Mouse (Mus musculus) heart, postnatal 36 days (tissue): Measurements from ENCODE around the gene Bmper. TPM values are rescaled to one million over a fixed set of nuclear protein-coding genes. Genes with fewer than 3 reads are reported as not detected.

ENCODE experiments used
- DNase-seq, 2 experiments: peaks; one replicate each; pipeline ENCODE4 v3.0.0; 2021 to 2022
- intact Hi-C: fragments of 180-260 bp; cut with DNase I; formaldehyde crosslinking; loops from one replicate; pipeline ENCODE4 v1.15.1; 2025
- total RNA-seq, 2 experiments: library from RNA; stranded (reverse); gene quantifications; 2 replicates each; pipeline ENCODE4 v1.2.3; 2021

The Bmper gene
- 1 to 10 TPM; 3.1 to 4.3 TPM for total RNA-seq

DNA sequence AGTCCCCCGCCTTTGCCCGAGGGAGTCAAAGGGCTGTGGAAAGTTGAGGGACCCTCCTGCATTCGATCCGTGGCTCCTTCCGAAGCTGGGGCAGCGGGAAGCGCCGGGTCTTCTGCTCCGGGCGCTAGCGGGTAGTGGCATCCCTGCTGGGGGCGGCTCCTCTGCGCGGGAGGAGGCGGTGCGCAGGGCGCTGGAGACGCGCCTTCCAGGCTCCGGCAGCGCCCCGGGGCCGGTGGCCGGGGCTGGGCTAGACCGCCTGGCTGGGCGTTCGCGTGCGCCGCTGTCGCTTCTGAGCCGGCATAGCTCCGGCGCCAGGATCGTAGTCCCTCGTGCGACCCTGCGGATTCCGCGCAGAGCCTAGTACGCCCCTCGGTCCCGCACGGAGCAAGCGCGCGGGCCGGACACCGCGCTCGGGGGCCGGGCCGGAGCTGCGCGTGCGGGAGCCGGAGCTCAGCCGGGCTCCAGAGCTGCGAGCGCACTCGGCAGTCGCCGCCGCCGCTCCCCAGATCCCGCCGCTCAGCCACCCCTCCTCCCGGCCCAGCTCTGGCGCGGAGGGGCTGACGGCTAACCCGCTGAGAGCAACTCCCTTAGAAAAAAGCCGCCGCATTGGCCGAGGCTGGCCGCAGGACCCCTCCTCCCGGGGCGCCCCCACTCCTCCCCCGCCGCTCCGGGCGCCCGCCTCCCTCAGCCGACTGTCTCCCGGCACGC is at the start of gene Bmper:
Gene Bmper, plus strand, starts transcription at position 236 of the 708 bp plus-strand sequence.
- intact Hi-C loops: no loop called here
- peak; percentile 58 to 64 for DNase-seq

DNA sequence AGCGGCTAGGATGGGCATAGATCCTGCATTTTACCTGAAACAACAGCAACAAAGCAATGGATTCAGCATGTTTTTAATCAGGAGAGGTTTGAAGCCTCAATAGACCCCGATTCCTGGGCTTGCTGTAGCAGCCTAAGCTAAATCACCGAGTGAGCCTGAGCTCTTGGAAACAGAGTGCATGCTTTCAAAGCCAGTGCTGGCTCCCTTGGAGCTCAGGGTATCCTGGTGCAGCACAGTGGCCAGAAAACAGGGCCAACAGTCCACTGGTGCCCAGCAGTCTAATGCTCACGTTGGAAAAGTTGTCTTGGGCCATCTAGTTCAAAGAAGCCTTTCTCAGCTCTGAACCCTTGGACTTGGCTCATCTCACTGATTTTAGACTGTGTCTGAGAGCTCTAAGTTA is 45.4 kb upstream of the Bmper start:
- no peak for DNase-seq
- intact Hi-C loops: no loop called here

DNA sequence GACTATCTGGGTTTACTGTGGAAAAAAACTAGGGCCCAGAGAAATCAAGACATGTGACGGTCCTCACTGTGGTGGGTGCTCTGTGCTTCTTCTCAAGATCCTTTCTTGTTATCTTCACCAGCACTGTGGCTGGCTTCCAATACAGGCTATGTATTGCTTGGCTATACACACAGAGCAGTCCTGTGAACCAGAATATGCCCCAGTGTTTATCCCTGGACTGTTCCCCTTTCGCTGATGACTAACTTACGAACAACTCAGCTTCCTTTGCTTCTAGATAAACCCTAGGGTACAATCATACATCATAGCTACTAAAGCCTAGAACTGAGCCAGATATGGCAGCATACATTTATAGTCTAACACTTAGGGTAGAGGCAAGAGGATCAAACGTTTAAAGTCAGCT is 35.7 kb upstream of the Bmper start:
- intact Hi-C loops: no loop called here

DNA sequence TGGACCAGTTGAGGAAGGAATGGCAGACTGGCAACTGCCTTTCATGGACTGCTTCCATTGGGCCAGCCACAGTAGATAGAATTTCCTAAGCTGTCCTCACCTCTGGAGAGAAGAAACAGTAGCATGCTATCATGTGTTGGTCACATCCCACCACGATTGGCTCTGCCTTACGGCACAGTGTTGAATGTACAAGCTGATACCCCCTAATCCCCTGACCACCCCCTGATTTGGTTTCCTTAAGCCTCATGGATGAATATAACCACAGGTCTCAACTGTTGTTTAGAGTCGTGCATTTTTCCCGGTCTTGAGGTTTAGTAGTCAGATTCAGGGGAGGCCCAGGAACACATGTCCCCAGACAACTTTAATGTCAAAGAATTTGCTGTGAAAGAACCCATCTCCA is 34.7 kb upstream of the Bmper start:
- DNase-seq: no peak
- intact Hi-C loops: no loop called here

More for the DNA sequence above, 35.7 kb upstream of the Bmper start:
- DNase-seq: no peak

DNA sequence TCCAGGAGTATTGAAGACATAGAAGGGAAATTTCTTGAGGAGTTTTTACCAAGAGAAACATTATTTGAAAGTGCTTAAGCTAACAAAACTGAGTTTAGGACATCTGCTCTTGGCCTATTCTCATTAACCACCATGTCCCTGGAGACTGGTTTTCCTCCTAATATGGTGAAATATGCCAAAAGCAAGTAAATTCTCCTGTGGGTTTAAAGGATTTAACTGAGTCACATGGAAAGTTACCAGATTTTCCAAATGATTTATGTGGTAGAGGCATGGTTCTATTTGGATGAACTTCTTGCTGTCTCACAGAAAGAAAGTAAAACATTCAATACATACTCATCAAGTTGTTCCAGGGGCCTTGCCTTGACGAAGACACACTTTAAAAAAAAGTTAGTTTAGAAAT is 31.9 kb upstream of the Bmper start:
- intact Hi-C loops: no loop called here
- DNase-seq: no peak

DNA sequence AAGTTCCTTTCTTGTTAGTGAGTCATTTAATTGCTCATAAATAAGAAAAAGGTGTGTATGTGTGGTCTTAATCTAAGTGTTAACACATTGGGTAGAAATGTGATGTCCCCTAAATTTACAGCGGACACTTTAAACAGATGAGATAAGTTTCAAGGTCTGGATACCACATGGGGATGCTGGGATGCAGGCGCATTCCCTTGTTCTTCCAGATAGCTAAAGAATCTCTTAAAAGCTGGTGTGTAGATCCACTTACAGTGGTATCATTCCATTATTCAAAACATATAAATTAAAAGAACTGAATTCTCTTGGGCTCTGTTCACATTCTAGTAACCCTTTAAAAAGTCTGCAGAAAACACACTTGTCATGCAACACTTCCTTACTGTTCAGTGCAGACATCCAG is 31.4 kb upstream of the Bmper start:
- intact Hi-C loops: no loop called here

DNA sequence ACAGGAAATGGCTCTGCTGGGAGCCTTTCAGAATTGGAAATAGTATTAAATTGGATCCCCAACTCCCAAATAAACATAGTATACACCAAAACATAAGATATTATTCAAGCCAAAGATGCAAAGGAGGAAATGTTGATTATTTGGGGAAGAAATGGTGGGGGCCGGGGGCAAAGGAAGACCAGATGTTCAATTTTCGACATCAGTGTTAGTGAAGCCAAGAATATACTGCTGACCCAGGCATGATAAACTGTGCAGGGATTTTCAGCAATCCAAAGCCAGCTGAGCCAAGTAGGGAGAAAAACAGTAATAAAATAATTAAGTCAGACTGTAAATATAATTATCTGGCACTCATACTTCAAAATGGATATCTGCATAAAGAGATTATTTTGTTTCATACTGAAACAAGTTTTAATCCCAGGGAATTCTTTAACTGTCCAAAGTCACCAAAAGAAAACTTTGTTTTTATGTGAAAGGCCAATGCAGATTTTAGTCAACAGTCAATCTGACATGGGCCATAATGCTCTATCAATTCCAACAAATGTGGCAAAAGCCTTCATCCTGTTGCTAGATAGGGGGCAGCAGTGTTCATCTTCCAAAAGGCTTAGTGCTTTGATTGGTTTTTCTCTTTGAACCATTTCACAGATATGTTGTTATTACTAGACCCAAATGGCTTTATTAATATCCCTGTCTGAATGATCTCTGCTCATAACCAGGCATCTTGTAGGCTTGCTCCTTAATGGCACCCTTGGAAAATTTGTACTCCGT is 30.1 kb upstream of the Bmper start:
- no peak for DNase-seq
- intact Hi-C loops: no loop called here

More for the DNA sequence above, 31.4 kb upstream of the Bmper start:
- no peak for DNase-seq

DNA sequence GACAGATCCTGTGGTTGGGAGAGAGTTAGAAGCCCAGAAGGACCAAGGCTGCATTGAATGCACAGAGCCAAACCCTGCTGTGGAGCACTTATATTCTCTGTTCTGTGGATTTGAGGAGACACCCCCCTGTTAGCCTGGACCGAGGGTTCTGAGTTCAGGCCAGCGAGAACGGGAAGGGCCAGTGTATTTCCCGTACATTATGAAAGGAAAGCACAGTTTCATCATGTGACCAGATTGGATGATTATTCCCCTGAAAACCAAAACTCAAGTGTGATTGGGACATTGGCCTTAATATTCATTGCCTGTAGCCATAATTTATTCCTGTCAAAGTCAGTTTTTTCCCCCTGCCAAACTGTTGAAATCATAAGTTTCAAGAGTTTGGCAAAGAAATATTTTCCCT is 23.9 kb upstream of the Bmper start:
- intact Hi-C loops: no loop called here
- DNase-seq: no peak

DNA sequence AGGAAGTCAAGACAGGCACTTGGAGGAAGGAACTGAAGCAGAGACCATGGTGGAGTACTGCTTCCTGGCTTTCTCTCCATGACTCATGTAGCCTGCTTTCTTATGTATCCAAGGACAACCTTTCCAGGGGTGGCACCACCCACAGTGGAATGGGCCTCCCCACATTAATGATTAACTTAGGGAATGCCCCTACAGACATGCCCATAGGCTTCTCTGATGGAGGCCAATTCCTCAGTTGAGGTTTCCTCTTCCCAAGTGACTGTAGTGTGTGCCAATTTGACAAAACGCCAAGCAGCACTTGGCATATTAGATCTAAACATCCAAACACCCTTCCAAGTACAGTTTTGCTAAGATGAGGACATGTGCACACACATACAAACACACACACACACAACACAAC is 23.0 kb upstream of the Bmper start:
- intact Hi-C loops: no loop called here
- no peak for DNase-seq

DNA sequence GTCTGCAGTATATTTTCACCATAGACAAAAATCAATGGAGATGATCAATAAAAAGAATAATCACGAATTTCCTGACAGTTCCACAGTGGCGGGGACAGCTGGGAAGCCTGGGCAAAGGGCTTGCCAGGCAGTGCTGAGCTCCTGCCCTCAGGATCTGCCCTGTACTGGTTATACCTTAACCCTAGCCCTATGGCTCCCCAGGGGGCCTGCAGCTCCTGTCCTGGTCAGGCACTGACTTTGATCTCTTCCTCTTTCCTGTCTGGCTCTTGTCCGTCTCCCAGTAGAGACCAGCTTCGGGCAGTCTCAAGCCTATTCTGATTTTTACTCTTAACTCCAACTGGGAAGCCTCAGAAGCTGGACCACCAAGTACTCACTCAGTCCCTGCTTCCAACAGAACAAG is 22.0 kb upstream of the Bmper start:
- intact Hi-C loops: no loop called here
- DNase-seq: no peak

DNA sequence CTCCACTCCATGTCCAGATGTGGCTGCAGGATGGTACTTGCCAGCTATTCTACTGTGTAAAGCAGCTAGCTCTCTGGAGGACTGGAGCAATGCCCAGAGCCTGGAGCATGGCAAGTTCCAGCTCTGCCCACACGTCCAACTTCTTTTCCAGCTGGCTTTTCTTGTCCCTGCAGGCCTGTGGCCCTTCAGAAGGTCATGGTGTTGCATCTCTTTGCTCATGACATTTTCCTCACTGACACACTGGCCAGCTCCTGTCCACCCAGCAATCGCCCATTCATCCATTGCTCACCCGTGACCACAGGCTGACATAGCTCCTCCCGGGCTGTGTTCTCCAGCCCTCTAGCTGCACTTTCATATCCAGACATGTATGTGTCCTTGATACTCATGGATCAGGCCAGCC is 20.4 kb upstream of the Bmper start:
- intact Hi-C loops: no loop called here
- no peak for DNase-seq

DNA sequence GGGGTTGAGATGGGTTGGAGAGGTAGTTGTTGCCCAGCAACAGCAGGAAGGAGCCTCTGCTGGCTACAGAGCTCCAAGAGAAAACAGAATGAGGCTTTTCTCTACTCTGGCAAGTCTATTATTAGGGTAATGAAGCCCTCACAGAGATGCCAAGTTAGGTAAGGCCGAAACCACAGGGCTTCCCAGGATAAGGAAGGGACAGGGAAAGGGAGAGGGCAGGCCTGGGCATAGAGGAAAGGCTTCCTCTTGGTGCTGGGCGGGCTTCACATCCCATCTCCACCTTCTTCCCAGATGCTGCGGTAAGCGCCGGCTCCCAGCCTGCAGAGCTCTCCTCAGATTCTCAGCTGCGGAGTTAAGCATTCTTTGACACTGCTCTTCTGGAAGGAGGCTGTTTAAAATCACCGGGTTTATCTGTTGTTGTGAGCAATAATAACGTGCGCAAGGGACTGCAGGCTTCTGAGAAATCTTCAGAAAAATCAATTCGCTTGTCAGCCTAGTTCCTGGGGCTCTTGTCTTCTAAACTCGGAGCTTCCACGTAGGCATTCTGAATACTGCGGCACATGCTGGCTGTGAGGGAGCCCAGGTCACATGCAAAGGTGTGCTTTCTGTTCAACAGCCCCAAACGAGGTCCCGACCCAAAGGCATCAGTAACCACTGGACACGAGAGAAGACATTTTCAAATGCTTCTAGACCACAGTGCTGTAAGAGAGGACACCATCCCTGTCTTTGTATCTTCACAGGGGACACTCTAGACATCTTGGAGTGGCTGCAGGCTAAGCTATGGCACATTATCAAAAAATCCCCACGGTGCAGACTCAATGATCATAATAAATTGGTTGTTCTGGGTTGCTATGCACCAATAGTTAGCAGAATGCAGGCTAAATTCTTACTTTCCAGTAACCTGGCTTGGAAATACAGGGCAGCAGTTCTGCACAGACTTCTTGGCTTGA is 18.3 kb upstream of the Bmper start:
- intact Hi-C loops: no loop called here
- DNase-seq: no peak

DNA sequence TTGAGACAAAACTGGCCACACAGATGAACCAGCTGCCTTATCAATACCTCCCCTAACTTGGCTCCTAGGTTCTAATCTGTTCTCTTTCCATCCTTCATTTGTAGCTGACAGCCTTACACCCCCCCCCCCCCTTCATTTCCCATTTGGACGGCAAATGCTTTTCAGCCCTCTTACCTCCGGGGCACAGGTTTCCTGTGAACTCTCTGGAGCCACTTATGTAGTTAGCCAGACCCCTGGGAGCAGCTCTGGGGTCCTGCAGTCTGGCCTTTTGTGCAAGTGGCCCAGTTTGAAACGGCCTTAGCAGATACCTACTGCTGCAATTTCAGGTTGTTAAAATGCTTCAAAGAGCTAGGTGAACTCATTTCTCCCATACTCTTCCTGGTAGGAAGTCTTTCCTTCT is 17.6 kb upstream of the Bmper start:
- intact Hi-C loops: no loop called here
- DNase-seq: no peak

DNA sequence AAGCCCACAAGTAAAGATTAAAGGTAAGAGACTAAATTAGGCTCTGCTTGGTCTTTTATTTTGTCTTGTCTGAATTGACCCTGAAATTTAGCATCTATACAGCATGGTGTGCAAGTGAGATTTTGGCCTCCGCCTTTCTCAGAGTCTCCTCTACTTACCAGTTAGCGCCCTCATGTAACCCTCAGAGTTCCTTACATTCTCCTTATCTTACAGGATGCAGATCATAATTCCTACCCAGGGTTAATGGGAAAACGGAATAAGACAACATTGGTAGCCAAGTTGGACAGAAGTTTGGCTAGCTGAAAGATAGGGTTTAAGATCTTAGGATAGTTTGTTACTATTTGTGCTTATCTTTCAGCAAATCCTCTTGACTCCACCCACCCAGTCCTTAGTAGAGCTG is 17.1 kb upstream of the Bmper start:
- intact Hi-C loops: no loop called here
- DNase-seq: no peak

DNA sequence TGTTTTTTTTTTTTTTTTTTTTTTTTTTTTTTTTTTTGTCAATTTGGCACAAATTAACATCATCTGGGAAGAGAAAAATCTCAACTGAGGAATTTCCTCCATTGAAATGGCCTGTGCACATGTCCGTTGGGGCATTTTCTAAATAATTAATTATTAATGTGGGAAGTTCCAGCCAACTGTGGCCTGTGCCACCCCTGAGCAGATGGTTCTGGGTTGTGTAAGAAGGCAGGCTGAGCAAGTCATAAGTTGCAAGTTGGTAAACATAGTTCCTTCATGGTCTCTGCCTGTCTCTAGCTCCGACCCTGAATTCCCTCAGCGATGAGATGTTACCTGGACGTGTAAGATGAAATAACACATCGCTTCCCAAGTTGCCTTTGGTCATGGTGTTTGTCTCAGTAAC is 16.7 kb upstream of the Bmper start:
- intact Hi-C loops: no loop called here
- DNase-seq: no peak

DNA sequence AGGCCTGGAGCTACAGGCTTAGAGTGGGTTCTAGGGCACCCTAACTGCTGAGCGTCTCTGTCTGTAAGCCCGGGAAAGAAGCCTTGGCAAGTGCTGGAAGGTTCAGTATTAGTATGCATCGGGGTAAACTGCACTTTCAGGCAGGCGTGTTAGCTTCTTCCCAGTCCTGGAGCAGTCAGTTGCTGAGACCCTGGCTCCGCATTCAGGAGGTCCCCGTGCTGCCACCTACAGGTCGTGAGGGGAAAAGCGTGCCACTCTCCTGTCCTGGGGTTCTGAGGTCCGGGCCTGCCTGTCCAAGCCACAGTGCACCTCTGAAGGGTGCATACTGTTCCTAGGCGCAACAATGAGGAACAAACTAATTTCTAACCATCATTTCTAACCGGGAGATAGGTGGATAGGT is 10.6 kb upstream of the Bmper start:
- peak; percentile 72 to 83 for DNase-seq
- intact Hi-C loops: loop anchor here (1.0 to 5.0 kb wide), 4 partner anchors 185 to 656 kb away; no protein-coding TSS in a partner anchor

DNA sequence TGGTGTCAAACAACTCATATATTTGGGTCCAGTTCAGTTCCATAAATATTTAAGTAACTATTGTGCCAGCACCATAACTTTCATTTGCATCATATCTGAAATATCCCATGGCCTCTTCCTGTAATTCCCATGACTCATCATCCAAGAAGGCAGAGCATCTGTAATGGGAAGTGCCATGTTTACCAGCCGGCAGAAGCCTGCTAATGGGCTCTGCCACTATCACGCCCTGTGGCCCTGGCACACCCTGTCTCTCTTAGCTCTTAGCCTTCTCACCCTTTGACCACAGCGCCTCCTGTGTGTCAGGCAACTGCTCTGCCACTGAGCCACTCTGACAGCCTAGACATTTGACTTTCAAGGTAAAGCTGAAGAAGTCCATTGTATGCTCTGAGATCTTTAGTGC is 3.1 kb upstream of the Bmper start:
- intact Hi-C loops: no loop called here

DNA sequence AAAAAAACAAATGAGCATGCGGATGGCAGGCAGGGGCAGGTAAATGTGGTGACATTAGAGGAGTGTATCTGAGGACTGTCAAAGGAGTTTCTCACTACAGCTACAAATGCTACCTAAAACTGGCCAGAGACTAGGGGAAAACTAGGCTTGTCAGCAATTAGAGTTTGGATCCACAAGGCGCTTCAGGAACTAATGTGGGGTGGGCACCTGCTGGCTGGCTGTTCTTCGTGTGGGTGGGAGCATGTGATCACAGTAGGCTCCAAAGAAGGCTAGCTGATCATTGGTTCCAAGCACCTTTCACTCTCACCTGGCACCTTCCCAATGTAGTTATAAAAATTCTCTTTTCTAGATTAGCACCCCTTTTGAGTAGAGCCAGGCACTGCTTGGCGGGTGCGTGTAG is 900 bp upstream of the Bmper start:
- no peak for DNase-seq
- intact Hi-C loops: no loop called here

More for the DNA sequence above, 3.1 kb upstream of the Bmper start:
- no peak for DNase-seq

DNA sequence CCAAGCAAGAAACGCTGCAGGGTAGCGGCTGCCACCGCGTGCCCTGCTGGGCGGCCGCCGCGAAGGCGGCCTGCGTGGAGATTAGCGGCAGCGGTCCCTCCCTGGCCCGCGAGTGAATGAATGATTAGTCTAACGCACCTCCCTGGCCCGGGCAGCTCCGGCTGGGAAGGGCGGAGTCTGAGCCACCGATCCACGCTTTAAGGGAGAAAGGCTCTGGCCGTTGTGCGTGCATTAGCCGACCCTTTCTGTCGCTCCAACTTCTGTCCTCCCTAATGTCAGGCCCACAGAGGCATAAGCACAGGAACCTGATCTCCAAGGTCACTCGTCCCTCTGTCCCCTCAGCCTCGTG is 410 bp upstream of the Bmper start:
- peak in 1 of 2 experiments; percentile 40 for DNase-seq
- intact Hi-C loops: no loop called here

DNA sequence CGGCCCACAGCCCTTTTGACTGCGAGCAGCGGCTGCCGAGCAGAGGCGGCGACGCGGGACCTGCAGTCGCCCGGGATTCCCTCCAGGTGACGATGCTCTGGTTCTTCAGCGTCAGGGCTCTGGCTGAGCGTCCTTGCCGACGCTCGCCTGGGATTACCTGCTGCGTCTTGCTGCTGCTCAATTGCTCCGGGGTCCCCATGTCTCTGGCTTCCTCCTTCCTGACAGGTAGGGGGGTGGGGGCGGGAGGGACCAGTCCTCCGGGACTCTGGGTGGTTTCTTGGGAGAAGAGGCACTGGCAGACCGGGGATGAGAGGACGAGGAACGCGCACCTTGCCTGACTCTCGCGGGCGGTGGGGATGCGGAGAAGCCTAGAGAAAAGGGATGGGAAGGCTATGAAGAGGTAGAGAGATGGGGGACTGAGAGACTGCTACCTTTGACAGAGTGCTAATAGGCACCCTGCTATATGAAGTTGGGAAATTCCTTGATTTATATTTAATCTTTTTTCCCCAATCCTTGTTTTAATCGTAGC is 737 bp downstream of the Bmper start:
- intact Hi-C loops: no loop called here
- no peak for DNase-seq
